Mouse (Mus musculus) telencephalon, adult 2 months (tissue): ENCODE data around the gene Trim56.

Source experiments
- DNase-seq: peaks from one replicate; pipeline ENCODE4 v3.0.0-alpha.2; 2011; ENCODE audit warnings: low read depth, low spot score

Gene Trim56

DNA sequence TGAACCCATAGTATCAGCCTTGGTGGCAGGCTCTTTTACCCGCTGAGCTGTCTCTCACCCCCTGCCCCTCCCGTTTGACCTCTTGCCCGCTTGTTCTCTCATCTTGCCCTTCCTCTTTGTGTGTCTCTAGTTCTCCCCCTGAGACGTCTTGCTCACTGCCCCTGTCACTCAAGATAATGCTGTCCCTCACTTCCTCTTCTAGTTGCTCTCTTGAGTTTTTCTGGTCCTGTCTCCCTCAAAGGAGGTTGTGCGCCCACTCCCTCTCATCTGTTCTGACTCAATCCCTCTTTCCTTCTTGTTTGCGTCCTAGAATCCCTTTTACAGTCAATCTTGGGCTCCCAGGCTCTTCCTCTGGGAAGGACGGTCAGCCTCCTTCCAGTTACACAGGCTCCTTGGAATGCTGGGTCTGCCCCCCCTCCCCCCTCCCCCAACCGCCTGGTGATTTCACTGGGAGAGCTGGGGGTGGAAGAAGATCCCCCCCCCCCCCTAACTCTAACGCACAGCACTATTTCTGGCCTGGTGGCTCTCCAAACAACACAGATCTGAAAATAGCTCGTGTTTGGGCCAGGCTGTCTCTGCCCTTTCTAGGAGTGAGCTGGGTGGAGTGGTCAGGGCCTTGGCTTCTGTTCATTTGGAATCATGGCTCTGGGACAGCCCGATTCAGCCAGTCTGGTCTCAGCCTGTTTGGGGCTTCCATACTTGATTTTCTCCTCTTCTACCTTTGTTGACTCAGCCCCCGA, 39.6 kb downstream of the Trim56 start:
- peak; percentile 36 for DNase-seq

GRCm38 (mm10) chr5:137075726-137076125, 40.3 kb downstream of the Trim56 start:
- no peak for DNase-seq

GRCm38 (mm10) chr5:137074191-137074651, 41.8 kb downstream of the Trim56 start:
- DNase-seq: no peak

GRCm38 (mm10) chr5:137073141-137073540, 42.9 kb downstream of the Trim56 start:
- DNase-seq: no peak

DNA sequence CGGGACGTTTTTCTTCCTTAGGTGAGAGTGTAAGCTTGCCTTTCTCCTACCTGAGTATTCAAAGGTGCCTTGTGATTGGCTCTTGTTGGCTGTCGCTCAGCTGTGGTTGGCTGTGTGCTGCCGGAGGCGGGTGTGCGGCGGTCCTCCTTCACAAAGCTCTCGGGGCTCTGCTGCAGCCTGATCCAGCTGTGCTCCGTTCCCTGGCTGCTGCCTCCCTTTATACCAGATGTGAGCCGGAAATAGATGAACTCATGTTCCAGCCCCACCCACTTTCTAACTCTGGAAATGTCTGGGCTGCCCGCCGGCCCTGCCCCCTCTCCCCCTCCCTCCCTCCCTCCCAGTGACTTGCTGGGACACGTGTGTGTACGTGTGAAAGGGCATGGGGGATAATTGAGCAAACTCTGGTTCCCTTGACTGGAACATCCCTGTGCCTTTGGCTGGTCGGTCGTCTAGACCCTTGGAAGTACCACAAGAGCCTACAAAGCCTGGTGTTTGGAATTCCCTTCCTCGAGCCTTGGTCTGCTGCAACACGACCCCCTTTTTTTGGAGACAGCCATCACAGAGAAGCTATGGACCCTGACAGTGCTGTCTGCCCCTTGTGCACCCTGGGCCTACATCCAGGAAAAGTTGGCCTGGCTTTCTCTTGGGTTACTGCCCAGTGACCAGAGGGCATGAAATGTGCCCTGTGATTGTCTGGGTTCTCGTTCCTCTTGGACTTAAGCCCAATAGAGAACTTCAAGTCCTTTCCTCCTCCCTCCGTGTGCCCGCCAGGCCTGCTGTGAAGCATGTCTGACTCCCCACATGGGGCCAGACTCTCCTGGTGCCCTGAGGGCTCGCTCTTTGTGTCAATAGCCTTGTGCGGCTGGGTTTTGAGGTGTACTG, 43.7 kb downstream of the Trim56 start, which contains the start of gene Serpine1:
Serpine1 (minus strand) TSS at position 190 of the 882 bp plus-strand sequence.
- peak; percentile 60 for DNase-seq

- no peak for DNase-seq
Observed at GRCm38 (mm10) chr5:137070881-137071605, 45.0 kb downstream of the Trim56 start.

DNA sequence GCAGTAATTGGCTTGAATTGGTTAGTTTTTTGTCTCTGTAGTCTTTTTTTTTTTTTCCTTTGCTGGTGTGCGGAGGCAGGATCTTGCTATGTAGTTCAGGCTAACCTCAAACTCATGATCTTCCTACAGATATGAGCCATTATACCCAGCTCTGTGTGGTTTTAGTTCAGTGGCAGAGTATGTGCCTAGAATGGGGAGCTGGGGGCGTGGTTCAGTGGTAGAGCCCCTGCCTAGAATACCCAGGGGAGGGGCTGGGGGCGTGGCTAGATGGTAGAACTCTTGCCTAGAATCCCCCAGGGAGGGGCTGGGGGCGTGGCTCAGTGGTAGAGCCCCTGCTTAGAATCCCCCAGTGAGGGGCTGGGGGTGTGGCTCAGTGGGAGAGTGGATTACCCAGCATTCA, 47.3 kb downstream of the Trim56 start:
- no peak for DNase-seq

DNA sequence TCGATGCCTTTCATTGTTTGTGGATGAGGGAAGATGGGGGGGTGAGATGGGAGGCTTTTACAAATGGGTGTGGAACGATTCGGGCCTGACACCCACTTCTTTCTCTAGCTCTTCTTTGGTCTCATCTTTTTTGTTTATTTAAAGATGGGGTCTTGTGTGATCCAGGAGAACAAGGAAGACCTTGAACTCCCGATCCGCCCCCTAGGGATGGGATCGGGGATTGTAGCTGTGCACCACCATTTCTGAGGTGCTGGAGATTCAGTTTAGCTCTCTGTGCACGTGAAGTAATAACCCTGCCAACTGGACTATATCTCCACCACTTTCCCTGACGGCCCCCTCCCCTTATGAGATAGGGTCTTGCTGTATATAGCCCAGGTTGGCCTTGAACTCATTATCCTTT, 50.1 kb downstream of the Trim56 start:
- DNase-seq: no peak

DNA sequence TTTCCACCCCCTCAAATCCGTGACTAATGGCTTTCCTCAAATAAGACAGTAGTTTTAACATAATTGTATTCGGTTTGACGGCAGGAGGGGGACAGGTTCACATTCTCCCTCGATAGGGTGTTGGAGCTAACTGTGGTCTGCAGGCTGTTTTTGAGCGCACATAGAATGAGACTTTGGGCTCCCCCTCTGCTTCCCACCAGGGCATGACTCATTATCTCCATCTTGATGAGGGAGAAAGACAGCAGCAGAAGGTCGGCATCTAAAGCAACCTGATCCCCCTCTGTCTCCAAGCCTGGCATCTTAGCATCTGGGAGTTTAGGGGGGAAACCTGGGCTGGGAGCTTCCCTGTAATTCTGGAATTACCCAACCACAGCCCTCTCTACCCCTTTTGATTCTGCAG, 50.6 kb downstream of the Trim56 start:
- no peak for DNase-seq

GRCm38 (mm10) chr5:137062601-137063000, 53.4 kb downstream of the Trim56 start:
- no peak for DNase-seq

GRCm38 (mm10) chr5:137061809-137062481, 54.1 kb downstream of the Trim56 start:
- no peak for DNase-seq
